Mouse (Mus musculus) layer of hippocampus, postnatal 10 days (tissue): Measurements from ENCODE around the gene Crisp3. TPM values are rescaled to one million over a fixed set of nuclear protein-coding genes. Genes with fewer than 3 reads are reported as not detected.
"Not testable (repeated sequence)": the region's sequence is repeated elsewhere in the genome, so short reads cannot be mapped to it uniquely, and the experiment has no call there.

Experiments used
- DNase-seq, 2 experiments: peaks; one replicate each; pipeline ENCODE4 v3.0.0; 2021; ENCODE audit warnings: low spot score in 2 of 2
- long read RNA-seq: library from polyadenylated mRNA; stranded (forward); transcript quantifications from one replicate; pipeline ENCODE4 v2.0.0, GENCODE M21; 2023
- total RNA-seq, 2 experiments: library from RNA; stranded (reverse); gene quantifications; 2 replicates each; pipeline ENCODE4 v1.2.3; 2021

Gene Crisp3
- total RNA-seq = not detected
- long read RNA-seq = 0 reads

GRCm38 (mm10) chr17:40242135-40242534, at the start of gene Crisp3:
Crisp3 (minus strand) TSS chr17:40242288.
- no peak for DNase-seq

DNA sequence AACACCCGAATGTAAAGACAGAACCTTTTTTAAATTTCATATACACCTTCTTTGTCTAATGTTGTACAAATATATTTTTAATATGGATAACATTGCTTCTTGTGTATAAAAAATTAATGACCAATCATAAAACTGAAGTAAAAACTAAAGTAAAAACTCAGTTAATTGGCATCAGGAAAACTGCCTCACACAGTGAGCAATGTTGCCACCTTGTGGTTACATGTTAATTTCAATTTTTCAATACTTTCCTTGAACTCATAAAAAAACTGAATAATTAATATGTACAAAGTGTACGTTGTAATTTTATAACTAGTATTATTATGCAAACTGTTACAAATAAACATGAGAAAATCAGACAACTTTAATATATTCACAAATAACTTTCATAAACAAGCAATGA, 43.3 kb upstream of the Crisp3 start:
- no peak for DNase-seq

DNA sequence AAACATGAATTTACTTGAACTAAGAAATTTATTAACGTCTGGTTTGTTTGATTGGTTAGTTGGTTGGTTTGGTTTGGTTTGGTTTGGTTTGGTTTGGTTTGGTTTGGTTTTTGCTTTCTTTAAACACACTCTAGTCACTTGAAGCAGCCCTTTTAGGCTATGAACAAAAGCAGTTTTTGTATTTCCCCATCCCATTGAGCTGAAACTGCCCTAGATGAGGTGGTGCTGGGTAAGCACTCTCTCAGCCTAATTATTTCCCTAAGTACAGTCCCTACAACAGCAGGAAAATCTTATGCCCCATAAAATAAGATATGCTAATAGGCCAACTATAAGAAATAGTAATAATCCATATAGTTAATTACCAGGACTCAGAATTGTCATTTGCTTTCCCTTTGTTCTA, 33.4 kb upstream of the Crisp3 start:
- no peak for DNase-seq

DNA sequence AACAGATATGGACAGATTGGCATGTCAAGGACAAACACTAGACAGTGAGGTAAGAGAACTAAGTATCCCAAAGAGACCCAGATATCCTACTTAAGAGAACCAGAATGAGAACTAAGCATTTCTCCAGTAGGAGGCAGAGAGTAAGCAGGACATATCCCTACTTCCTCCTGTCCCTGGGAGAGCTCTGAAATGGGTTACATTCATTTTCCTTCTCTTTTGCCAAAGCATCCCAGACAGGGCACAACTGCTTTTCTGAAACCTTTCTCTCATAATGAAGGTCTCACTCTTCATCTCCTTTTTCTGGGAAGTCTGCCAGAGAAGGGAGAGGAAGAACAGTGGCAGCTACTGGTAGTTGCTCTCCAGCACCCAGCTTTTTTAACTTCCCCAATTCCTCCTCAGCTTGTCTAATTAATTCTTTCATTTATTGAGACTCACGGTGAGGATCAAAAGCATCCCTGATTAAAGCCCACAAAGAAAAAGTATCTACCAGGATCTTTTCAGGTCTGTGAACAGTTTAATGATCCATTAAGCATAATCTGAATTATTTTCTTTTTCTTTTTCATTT, 32.9 kb upstream of the Crisp3 start:
- DNase-seq = no peak

GRCm38 (mm10) chr17:40252487-40252886, 10.4 kb upstream of the Crisp3 start:
- DNase-seq = no peak

DNA sequence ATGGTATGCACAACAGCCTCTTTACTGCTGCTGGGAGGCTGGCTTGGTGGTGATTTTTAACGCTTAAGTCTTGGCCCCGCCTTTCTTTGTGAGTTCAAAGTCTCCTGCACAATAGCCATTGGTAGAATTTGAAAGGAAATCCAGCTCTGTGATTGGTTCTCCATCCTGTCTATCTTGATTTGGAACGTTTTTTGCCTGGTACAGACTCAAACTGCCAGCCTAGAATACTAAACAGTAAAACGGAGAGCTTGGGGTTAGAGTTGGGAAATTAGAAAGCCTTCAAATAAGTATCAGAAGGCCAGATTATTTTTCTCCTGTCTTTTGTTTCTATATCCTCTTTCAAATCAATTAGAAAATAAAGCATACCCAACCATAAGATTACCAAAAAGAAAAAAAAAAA, 33.5 kb downstream of the Crisp3 start, which contains the start of gene Pgk2:
Gene Pgk2, minus strand, starts transcription at position 101 of the 400 bp plus-strand sequence.
- no peak for DNase-seq

DNA sequence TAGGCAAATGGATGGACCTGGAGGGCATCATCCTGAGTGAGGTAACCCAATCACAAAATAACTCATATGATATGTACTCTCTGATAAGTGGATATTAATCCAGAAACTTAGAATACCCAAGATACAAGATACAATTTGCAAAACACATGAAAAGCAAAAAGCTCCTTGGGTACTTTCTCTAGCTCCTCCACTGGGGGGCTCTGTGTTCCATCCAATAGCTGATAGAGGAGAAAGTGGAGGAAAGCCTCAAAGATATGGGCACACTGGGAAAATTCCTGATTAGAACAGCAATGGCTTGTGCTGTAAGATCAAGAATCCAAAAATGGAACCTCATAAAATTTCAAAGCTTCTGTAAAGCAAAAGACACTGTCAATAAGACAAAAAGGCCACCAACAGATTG, 40.3 kb downstream of the Crisp3 start:
- not testable (repeated sequence) for DNase-seq

GRCm38 (mm10) chr17:40190192-40190591, 51.9 kb downstream of the Crisp3 start:
- DNase-seq = not testable (repeated sequence)

Other genes starting within 250 kb of the Crisp3 start
- gene AC192777.2, start 146.8 kb downstream of the Crisp3 start, total RNA-seq = not detected
- gene Pgk2, start 33.6 kb downstream of the Crisp3 start, total RNA-seq = not detected
- not detected for gene Crisp1, start 76.9 kb upstream of the Crisp3 start, total RNA-seq